ENCODE assay signal across 20 mouse cellular contexts in the genomic region with DNA sequence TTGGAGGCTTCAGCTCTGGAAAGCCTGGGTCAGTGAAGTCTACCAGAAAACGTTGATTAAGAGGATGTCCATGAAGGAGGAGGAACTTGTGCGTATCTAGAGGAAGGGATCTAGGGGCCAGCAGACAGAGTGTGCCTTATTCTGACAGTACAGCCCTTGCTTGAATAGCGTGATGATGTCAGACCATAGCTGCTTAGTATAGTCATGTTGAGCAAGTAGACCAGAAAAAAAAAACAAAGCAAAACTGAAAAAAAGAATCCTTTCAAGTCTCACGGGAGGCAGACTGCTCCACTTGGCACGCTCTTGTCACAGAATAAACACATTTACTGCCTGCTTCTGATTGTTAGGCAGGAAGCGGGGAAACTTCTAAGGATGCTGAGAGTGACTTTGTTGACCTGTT.
DNase-seq lines count a peak whose midpoint lies in the region; ATAC-seq and TF ChIP-seq lines count a peak whose summit lies in the region.
"Had no signal": no experiment of that assay in that cellular context is flagged by ENCODE, and none has a peak within 500 bp of the region (broad histone marks: within the 10 kb centered on the region; RNA-seq: fewer than 3 reads in every experiment).

No protein-coding gene starts in this region.

- WGBS in heart, adult 2 months: 30% methylated on average over 6 of the region's 6 CpGs
- WGBS in lung, embryonic 15.5 days: 14% methylated on average over 6 of the region's 6 CpGs

- intact Hi-C loops in heart, adult 2 months (cut with DNase I): no loop called here

- no peak overlapping the region for H3K4me2 ChIP-seq in lung, embryonic 15.5 days
- H3K4me2 ChIP-seq: hindbrain, embryonic 12.5 days; kidney, embryonic 15.5 days; liver, embryonic 13.5 days had no signal

- H3K4me1 ChIP-seq in heart, adult 2 months (ENCODE audit: control insufficient read depth, insufficient read depth, low read length): no peaks in the 10 kb centered on the region
- peaks cover 9% of the 10 kb centered on the region; the same call in 1 of the 2 replicates for H3K4me1 ChIP-seq in lung, embryonic 15.5 days
- H3K4me1 ChIP-seq: hindbrain, embryonic 12.5 days; liver, embryonic 13.5 days had no signal

- no peak overlapping the region for H3K27ac ChIP-seq in heart, adult 2 months
- H3K27ac ChIP-seq in lung, embryonic 15.5 days: no peak overlapping the region
- H3K27ac ChIP-seq: hindbrain, embryonic 12.5 days; kidney, embryonic 15.5 days; left cerebral cortex, adult 2 months; liver, embryonic 13.5 days; macrophage; stomach, postnatal 0 days had no signal

- no peaks in the 10 kb centered on the region for H3K9me3 ChIP-seq in lung, embryonic 15.5 days
- H3K9me3 ChIP-seq: liver, embryonic 13.5 days had no signal

- H3K79me2 ChIP-seq in heart, adult 2 months (replicated peaks; ENCODE audit: control insufficient read depth, insufficient read depth, low read length): no peaks in the 10 kb centered on the region

- TF ChIP-seq CTCF in heart, adult 2 months (IDR thresholded peaks at IDR 0.05): no peak

- H3K9ac ChIP-seq in heart, adult 2 months (ENCODE audit: low read depth, low read length): no peak overlapping the region
- no peak overlapping the region for H3K9ac ChIP-seq in lung, embryonic 15.5 days
- H3K9ac ChIP-seq: hindbrain, embryonic 12.5 days; kidney, embryonic 15.5 days; liver, embryonic 13.5 days had no signal

- TF ChIP-seq POLR2A in heart, adult 2 months (IDR thresholded peaks at IDR 0.05; ENCODE audit: insufficient read depth, low read depth, low read length): no peak

- peak; percentile 71 for DNase-seq in heart, adult 11 months
- no peak for DNase-seq in heart, adult 2 months
- no peak for DNase-seq in lung, postnatal 14 days
- peak; percentile 38 for DNase-seq in CD4-positive helper T cell, adult 2 months (ENCODE audit: low read depth, low spot score)
- peak; percentile 12 for DNase-seq in adipocyte (ENCODE audit: low spot score)
- DNase-seq in layer of hippocampus, postnatal 36 days: no peak
- DNase-seq: adrenal gland, postnatal 25 days; cerebellum, adult 9-10 months; gastrocnemius, postnatal 14 days; heart, postnatal 14 days; kidney, postnatal 4 days; liver, embryonic 13.5 days; thymus, adult 2 months had no signal

- no peaks in the 10 kb centered on the region for H3K36me3 ChIP-seq in heart, adult 2 months (ENCODE audit: control insufficient read depth, insufficient read depth, low read length)
- no peaks in the 10 kb centered on the region for H3K36me3 ChIP-seq in lung, embryonic 15.5 days
- H3K36me3 ChIP-seq: hindbrain, embryonic 12.5 days; kidney, embryonic 15.5 days; liver, embryonic 13.5 days had no signal

- TF ChIP-seq EP300 in heart, adult 2 months (IDR thresholded peaks at IDR 0.05; ENCODE audit: insufficient read depth, low read depth, low read length): no peak

- H3K4me3 ChIP-seq in heart, adult 2 months: no peak overlapping the region
- no peak overlapping the region for H3K4me3 ChIP-seq in lung, embryonic 15.5 days
- H3K4me3 ChIP-seq: hindbrain, embryonic 12.5 days; kidney, embryonic 15.5 days; left cerebral cortex, adult 2 months; liver, embryonic 13.5 days had no signal

- ATAC-seq in lung, embryonic 15.5 days (ENCODE audit: borderline replicate concordance, extremely low read depth, low FRiP score, low TSS enrichment): peak; percentile 42; the same call in 1 of the 2 replicates
- ATAC-seq: intestine, postnatal 0 days had no signal

- no peaks in the 10 kb centered on the region for H3K27me3 ChIP-seq in heart, adult 2 months (ENCODE audit: control insufficient read depth, insufficient read depth, low read length)
- no peaks in the 10 kb centered on the region for H3K27me3 ChIP-seq in lung, embryonic 15.5 days
- H3K27me3 ChIP-seq: hindbrain, embryonic 12.5 days; kidney, embryonic 15.5 days; liver, embryonic 13.5 days had no signal

Comparison
In these comparisons a context has a peak if more than half of its experiments do, and no peak if none do; other contexts are left out.
1. DNase-seq: peak in heart, adult 11 months (single experiment), CD4-positive helper T cell, adult 2 months (single experiment) and adipocyte (single experiment); none in heart, adult 2 months (0 of 2), lung, postnatal 14 days (single experiment) and layer of hippocampus, postnatal 36 days (0 of 2).